Mouse (Mus musculus) frontal cortex, adult 2 months (tissue): ENCODE data around the gene Fbxl16. TPM values are rescaled to one million over a fixed set of nuclear protein-coding genes. Genes with fewer than 3 reads are reported as not detected.
A peak's percentile ranks its signal among the peaks of the same experiment; 100 is the strongest.

Experiments used
- DNase-seq, 2 experiments: peaks; one replicate each; pipeline ENCODE4 v3.0.0; 2022; ENCODE audit warnings: low spot score in 1 of 2; ENCODE audit errors: extremely low spot score in 1 of 2
- polyA plus RNA-seq: library from polyadenylated mRNA; depleted of rRNA; stranded (reverse); fragments of >200 nt; gene quantifications from 2 replicates; pipeline ENCODE4 v1.2.3, GENCODE M21; 2012

Gene Fbxl16
- polyA plus RNA-seq, 1 experiment: 604 TPM

- DNase-seq: no peak
Observed at GRCm38 (mm10) chr17:25827546-25828222, 18.8 kb downstream of the Fbxl16 start.

DNA sequence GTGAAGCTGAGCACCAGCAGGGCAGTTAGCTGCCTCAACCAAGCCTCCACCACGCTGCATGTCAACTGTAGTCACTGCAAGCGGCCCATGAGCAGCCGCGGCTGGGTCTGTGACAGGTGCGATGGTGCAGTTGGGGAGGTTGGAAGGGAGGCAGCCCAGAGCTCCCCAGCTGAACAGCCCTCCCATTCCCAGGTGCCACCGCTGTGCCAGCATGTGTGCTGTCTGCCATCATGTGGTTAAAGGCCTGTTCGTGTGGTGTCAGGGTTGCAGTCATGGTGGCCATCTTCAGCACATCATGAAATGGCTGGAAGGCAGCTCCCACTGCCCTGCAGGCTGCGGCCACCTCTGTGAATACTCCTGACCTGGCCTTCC is 19.3 kb downstream of the Fbxl16 start:
- no peak for DNase-seq

- DNase-seq: peak in 1 of 2 experiments; percentile 89
Observed at GRCm38 (mm10) chr17:25828712-25829557, 20.1 kb downstream of the Fbxl16 start, which contains the start of gene Jmjd8. Gene Jmjd8, plus strand, starts transcription at chr17:25828867.

DNA sequence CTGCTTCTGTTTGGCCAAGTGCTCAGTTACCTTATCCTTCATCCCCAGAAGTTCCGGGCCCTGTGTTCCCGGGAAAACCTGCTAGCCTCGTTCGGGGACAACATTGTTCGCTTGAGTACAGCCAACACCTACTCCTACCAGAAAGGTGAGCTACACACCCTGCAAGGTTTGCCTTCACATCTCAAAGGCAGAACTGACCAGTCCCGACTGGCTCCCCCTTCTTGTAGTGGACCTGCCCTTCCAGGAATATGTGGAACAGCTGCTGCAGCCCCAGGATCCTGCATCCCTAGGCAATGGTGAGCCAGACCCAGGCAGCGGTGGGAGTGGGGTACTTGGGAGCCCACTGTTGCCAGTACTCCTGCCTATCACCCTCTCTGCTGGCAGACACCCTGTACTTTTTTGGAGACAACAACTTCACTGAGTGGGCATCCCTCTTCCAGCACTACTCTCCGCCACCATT is 20.7 kb downstream of the Fbxl16 start:
- DNase-seq: no peak

- DNase-seq: no peak
Observed at GRCm38 (mm10) chr17:25830200-25830753, 21.4 kb downstream of the Fbxl16 start.

DNA sequence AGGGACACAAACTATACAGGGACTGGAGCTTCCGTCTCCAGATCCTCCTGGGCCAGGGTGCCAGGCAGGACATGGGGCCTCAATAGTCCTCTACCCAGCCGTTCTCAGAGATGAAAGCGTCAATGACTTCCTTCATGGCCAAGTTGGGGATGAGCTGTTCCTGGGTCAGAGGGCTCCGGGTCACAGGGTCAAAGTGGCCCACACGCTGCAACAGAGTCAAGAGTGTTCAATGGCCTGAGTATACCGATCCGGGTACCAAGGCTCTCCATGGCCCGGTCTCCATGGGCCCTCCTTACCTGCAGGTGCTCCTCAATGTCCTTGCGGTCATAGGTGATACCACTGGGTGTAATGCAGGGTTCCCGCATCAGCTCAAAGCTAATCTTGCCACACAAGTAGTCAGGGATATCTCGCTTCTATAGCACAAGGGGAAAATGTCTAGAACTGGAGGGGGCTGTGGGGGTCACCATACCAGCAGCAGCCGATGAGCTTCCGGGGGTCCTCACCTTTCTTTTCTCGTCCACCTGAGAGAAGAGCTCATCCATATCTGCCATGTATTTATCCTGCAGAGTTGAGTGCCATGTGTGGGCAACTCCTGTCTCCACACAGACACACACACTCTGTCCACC is 22.0 kb downstream of the Fbxl16 start:
- DNase-seq: no peak

DNA sequence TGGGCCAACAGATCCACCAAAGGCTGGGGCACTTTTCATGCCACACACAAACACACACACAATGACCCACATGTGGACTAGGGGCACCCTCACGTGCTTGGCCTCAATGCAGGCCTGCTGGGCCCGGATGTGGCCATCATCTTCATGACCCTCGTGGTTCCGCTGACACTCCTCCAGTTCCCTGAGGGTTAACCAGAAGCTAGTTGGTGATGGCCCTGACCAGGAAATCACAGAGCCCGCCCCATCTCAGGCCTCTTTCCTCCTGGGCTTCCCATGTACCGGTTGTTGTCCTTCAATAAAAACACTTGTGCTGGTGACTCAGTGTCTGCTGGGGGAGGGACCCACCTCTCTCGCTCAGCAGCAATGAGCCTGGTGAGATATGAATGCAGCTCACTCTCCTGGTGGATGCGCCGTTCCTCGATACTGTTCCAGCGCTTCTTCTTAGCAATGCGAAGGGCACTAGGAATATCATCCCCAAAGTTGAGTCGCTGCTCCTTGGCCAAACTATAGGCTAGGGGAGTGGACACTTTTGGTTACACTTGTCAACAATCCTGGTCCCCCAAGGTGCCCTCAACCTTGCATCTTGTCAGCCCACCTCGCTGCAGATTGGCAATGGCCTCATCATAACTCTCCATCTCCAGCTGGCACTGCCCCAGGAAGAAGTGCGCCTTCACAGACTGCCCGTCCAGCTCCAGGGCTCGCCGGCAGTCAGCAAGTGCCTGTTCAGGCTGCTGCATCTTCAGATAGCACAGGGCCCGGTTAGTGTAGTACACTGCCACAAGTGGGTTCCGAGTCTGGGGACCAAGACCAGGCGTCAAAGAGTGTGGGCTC is 22.8 kb downstream of the Fbxl16 start:
- DNase-seq: no peak

DNA sequence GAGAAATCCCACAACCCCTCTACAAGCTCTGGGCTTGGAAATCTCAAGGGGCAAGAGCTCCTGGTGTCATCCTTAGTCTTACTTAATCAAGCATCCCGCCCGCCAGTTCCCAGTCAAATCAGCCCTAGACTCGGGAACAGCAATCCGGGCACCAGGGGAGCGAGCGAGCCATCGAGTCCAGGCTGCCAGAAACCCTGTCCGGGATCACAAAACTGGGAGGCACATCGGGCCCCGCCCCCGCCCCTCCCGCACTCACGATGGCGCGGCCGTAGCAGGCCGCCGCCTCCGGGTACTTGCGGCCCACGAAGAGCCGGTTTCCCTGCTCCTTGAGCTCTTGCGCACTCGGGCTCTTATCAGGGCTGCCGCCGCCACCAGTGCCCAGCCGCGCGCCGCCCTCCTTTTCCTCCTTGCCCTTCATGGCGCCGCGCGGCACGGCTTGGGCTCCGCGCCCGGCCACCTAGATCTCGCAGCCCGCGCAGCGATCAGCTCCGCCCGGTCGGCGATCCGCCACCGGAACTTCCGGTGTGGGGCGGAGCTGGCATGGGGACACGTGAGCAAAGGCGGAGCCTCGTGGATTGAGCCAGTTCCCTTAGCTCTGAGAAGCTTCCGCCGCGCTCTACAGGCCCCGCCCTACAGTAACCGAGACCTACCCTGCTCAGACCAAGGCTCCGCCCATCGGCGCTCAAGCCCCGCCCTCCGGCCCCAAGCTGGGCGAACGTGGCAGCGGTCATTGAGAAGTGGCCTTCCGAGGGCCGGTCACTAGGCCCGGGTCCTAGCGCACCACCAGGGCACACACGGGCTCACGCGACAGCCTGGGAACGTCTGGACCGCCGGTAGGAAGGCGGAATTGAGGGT is 23.8 kb downstream of the Fbxl16 start:
- peak; percentile 98 to 99 for DNase-seq

- peak; percentile 83 to 84 for DNase-seq
Observed at GRCm38 (mm10) chr17:25833291-25833663, 24.4 kb downstream of the Fbxl16 start, which contains the start of gene Stub1. Gene Stub1, minus strand, starts transcription at chr17:25833404.

GRCm38 (mm10) chr17:25833961-25834594 is 25.2 kb downstream of the Fbxl16 start:
- no peak for DNase-seq

GRCm38 (mm10) chr17:25834595-25835222 is 25.8 kb downstream of the Fbxl16 start:
- DNase-seq: no peak

GRCm38 (mm10) chr17:25835301-25835700 is 26.4 kb downstream of the Fbxl16 start:
- no peak for DNase-seq

DNA sequence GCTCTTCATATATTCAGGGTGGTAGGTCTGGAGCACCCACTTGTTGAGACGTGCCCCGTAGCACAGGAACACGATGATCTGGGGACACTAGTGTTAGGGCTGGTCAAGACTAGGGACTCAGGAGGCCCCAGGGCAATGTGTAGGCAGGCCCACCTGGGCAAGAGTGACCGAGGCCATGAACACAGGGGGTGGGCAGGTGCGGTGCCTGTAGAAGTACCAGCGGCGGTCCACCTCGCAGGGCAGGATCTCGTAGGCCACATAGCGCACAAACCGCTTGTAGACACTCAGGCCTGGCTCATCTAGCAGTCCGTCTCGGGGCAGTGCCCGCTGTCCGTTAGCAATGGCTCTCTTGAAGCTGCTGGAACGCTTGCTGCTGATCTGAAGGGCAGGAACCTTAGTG is 26.9 kb downstream of the Fbxl16 start:
- no peak for DNase-seq

DNA sequence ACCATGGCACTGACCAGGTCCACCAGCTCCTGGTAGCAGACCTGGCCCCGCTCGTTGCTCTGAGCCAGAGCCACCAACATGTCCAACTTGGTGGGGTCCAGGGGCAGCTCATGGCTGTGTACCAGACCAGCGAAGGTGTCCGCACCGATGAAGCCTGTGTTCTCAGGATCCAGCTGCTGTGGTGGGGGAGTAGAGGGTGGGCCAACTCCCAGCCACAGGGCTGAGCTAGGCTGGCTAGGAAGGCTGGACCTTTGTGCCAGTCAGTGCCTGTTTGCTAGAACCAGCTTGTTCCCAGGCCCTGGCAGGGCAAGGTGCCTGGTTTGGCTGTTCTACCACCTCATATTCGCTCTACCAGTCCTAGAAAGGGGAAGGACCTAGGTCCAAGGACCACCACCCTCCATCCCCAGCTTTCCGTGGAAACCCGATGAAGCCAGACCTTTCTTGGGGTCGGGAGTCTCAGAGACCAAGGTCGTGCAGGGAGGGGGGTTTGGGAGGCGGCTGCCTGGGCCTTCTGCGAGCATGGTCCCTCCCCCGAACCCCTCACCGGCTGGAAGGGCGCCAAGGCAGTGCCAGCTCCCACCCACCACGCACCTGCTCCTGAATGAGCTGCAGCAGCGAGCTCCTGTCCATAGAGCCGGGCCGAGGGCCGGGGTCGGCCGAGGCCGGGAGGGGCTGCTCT is 27.7 kb downstream of the Fbxl16 start:
- DNase-seq: peak in 1 of 2 experiments; percentile 29

DNA sequence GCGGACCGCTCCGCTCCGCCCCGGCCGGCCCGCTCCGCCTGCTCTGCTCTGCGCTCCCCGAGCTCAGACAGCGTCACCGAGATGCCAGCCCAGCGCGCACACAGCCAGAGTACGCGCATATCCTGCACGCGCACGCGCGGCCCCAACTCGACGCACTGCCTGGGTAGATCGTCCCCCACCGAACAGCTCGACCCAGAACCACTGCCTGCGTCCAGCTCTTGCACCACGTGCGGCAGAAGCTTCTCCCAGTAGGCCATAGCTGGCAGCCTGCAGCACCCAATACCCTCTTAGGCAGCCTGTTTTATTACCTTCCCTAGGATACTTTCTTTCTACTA is 28.2 kb downstream of the Fbxl16 start, which contains the start of gene Rhbdl1:
Rhbdl1 (minus strand) TSS at position 220 of the 335 bp plus-strand sequence.
- DNase-seq: peak in 1 of 2 experiments; percentile 89

DNA sequence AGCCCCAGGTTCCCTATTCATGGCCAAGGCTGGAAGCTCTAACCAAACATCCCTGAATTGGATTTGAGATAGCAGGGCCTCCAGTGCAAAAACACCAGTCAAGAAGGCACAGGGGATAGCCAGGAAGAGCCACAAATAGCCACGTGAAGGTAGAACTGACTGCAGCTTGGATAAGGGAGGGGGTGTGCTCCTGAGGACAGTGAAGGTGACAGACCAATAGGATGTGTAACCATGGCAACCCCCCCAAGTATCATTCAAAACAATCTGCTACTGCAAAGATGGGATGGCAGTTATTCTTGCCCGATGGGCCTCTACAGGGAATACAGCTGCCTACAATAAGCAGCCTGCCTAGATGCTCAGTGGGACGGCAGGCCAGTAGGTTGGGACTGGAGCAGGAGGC is 28.6 kb downstream of the Fbxl16 start:
- peak in 1 of 2 experiments; percentile 36 for DNase-seq

DNA sequence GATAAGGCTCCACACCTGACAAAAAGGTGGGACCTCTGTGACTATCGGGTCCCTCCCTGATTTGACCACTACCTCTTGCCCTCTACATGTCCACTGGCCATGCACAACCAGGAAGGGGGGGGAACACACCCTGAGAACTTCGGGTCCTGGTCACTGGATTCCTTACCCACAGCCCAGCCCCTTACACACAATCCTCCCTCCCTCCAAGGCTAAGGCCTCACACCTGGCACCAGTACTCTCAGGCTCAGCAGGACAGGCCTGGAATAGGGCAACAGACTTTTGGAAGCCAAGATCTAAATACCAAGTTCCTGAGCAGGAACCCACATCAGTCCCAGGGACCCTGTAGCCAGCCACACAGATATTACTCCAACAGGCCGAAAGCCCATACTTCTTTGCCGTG is 30.0 kb downstream of the Fbxl16 start:
- no peak for DNase-seq
